Mouse (Mus musculus) right cerebral cortex, postnatal 10 days (tissue): ENCODE measurements around the gene Tdrd12.
"Not testable (repeated sequence)": the region's sequence is repeated elsewhere in the genome, so short reads cannot be mapped to it uniquely, and the experiment has no call there.

Source experiments
- DNase-seq, 2 experiments: peaks; one replicate each; pipeline ENCODE4 v3.0.0; 2021; ENCODE audit warnings: low spot score in 2 of 2

Gene Tdrd12

GRCm38 (mm10) chr7:35537562-35537961 is at the start of gene Tdrd12:
Gene Tdrd12, minus strand, starts transcription at chr7:35537745.
- no peak for DNase-seq

GRCm38 (mm10) chr7:35586906-35587445 is 49.4 kb upstream of the Tdrd12 start:
- no peak for DNase-seq

GRCm38 (mm10) chr7:35586055-35586905 is 48.7 kb upstream of the Tdrd12 start, which contains the start of gene Ankrd27:
Gene Ankrd27, plus strand, starts transcription at chr7:35586244.
- DNase-seq, result peak; percentile 98

- DNase-seq, result no peak
Observed at GRCm38 (mm10) chr7:35585191-35586054, 47.9 kb upstream of the Tdrd12 start, which contains the start of gene Rgs9bp. Gene Rgs9bp, minus strand, starts transcription at chr7:35585582.

- no peak for DNase-seq
Observed at GRCm38 (mm10) chr7:35584786-35585190, 47.2 kb upstream of the Tdrd12 start.

- DNase-seq, result no peak
Observed at GRCm38 (mm10) chr7:35584068-35584785, 46.7 kb upstream of the Tdrd12 start.

- no peak for DNase-seq
Observed at GRCm38 (mm10) chr7:35583476-35584025, 46.0 kb upstream of the Tdrd12 start.

- DNase-seq, result no peak
Observed at GRCm38 (mm10) chr7:35582719-35583118, 45.2 kb upstream of the Tdrd12 start.

GRCm38 (mm10) chr7:35579849-35580248 is 42.3 kb upstream of the Tdrd12 start:
- no peak for DNase-seq

- DNase-seq, result not testable (repeated sequence)
Observed at GRCm38 (mm10) chr7:35570883-35571282, 33.3 kb upstream of the Tdrd12 start.

- DNase-seq, result not testable (repeated sequence)
Observed at GRCm38 (mm10) chr7:35569724-35570123, 32.2 kb upstream of the Tdrd12 start.

- not testable (repeated sequence) for DNase-seq
Observed at GRCm38 (mm10) chr7:35565965-35566364, 28.4 kb upstream of the Tdrd12 start.

GRCm38 (mm10) chr7:35564872-35565271 is 27.3 kb upstream of the Tdrd12 start:
- DNase-seq, result not testable (repeated sequence)

- DNase-seq, result no peak
Observed at GRCm38 (mm10) chr7:35564067-35564865, 26.7 kb upstream of the Tdrd12 start.

- DNase-seq, result no peak
Observed at GRCm38 (mm10) chr7:35563071-35563470, 25.5 kb upstream of the Tdrd12 start.

GRCm38 (mm10) chr7:35559838-35560237 is 22.3 kb upstream of the Tdrd12 start:
- DNase-seq, result no peak

GRCm38 (mm10) chr7:35558681-35559080 is 21.1 kb upstream of the Tdrd12 start:
- no peak for DNase-seq

- DNase-seq, result no peak
Observed at GRCm38 (mm10) chr7:35557577-35557976, 20.0 kb upstream of the Tdrd12 start.

- DNase-seq, result no peak
Observed at GRCm38 (mm10) chr7:35556905-35557304, 19.4 kb upstream of the Tdrd12 start.

- no peak for DNase-seq
Observed at GRCm38 (mm10) chr7:35556205-35556603, 18.7 kb upstream of the Tdrd12 start, which contains the start of gene Nudt19. Gene Nudt19, minus strand, starts transcription at chr7:35556304.
